Mouse (Mus musculus): ENCODE results near the gene Svop.

DNA sequence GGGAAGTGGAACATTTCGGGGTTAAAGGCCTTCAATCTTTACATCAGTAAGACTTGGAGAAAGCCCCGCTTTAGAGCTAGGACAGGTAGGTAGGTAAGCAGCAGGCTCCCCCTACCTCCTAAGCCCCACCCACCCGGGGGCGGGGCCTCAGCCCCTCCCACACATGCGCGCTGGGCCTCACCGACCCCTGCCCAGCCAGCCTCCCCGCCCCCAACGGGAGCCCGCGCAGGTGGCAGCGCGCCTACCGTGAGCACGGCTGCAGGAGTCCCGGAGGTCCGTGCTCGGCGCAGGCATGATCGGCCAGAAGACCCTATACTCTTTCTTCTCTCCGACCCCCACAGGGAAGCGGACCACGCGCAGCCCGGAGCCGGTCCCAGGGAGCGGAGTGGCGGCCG is 38.8 kb upstream of the Svop start, which contains the start of gene Ung:
- TF ChIP-seq TAL1 (IDR thresholded peaks at IDR 0.05; ENCODE audit: low read length) (no peak), TBP (IDR thresholded peaks at IDR 0.05; ENCODE audit: low read depth, low read length) (no peak)
